Mouse (Mus musculus): ENCODE measurements around the gene Pvalb.

DNA sequence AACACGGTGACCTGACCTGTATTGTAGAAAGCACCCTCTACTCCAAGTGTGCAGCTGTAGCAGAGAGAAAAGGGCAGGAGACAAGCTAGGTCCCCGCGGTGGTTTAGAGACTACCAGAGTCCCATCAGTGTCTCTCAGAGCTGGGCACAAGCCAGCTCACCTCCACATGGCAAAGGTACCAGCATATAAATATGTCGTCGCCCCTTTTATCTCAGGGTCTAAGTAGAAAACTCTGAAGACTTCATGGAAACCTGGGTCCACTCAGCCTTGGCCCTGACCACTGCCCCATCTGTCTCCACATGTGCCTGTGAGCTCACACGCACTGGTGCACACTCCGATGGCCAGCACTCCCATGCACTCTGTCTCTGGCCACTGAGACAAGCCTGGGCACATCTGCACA is 16.6 kb downstream of the Pvalb start:
- TF ChIP-seq GATA1 (IDR thresholded peaks at IDR 0.05; ENCODE audit: borderline replicate concordance, low read length), result no peak
- TF ChIP-seq FLI1 (IDR thresholded peaks at IDR 0.05; ENCODE audit: low read length), result no peak
